Mouse (Mus musculus) ovary, adult 18-20 months (tissue): Measurements from ENCODE around the gene Acot8.
"Not testable (repeated sequence)": the region's sequence is repeated elsewhere in the genome, so short reads cannot be mapped to it uniquely, and the experiment has no call there.

Experiments used
- DNase-seq: peaks from one replicate; pipeline ENCODE4 v3.0.0; 2022; ENCODE audit warnings: low spot score, mixed read lengths

Acot8 gene

DNA sequence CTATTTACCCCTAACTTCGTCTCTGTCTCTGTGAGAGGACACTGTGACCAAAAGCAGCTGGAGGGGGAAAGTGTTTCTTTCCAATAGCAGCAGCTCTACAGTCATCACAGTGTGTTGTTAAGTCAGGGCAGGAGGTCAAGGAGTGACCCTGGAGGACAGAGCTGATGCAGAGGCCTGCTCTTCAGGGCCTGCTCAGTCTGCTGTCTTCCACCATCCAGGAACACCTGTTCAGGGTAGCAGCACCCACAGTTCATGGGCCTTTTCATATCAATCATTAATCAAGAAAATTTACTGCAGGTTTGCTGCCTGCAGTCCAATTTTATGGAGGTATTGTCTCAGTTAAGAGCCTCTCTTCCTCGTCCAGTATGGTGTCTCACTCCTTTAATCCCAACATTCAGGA is 8.9 kb upstream of the Acot8 start:
- DNase-seq, result no peak

- DNase-seq, result no peak
Measured at GRCm38 (mm10) chr2:164806614-164807013, 1.9 kb upstream of the Acot8 start.

- DNase-seq, result no peak
Measured at GRCm38 (mm10) chr2:164805332-164805718, 643 bp upstream of the Acot8 start.

DNA sequence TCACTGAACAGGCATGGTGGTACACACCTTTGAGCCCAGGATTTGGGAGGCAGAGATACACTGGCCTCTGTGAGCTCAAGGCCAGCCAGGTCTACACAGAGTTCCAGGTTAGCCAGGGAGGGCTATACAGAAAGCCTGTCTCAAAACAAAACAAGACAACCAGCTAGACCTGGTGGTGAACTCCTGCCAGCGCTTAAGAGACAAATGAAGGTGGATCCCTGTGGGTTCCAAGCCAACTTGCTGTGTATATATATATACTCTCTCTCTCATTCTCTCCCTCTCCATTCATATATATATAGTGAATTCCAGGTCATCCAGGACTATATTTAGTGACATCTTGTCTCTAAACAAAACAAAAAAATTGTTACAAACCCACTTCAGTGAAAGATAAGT is 765 bp downstream of the Acot8 start:
- no peak for DNase-seq

DNA sequence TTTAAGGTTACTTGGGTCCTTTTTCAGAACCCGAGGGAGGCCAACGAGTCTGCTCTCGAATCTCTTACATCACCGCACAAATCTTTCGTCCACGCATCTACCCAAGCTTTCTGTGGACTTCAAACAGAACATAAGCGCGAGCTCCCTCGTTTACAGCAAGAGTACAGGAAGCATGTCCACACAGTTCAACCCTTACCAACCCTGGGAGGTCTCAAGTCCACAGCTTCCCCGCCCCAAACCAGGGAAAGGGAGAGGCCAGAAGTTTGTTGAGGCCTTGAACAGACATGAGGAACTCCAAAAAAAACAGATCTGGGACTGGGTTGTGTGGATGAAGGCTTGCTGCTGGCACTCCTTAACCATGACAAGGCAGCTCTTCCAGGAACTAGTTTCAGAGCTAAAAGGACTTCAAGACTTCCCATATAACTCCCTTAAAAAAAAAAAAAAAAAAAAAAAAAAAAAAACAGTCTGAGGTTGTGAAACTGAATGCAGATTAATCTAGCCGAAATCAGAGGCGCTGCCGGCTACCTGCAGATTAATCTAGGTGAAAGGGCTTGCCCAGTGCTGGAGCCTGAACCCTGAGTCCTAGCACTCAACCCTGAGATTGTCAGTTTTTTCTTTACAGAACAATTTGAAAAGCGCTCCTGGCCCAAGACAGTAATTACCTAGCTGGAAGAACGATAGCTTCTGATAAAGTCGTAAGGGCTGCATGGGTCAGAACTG is 1.3 kb downstream of the Acot8 start:
- no peak for DNase-seq

DNA sequence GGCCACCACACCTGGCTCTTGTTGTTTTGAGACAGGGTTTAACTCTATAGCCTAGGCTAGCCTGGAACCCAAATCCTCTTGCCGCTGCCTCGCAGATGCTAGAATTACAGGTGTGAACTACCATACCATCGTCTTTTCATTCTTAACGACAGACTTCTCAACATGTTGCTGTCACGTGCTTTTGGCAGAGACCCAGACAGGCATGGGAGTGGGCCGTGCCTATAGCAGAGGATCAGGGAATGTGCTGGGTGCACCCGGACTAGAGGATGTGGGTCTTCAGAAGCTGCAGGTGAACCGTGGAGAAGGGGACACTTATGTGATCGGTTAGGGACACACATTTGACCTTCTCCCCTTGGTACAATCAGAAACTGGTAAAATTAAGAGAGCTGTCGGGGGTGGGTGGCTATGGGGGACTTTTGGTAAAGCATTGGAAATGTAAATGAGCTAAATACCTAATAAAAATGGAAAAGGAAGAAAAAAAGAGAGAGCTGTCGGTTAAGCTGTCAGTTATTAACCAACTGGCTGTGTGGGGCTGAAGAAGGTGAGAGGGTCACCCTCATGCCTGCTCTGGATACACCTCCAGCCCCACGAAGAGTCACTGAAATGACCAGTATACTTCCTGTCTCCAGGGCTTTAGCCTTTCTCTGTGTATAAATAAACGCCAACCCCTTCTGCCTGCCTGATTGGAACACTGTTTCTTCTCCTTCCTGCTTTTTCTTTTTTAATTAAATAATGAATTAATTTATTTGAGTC is 4.3 kb downstream of the Acot8 start:
- no peak for DNase-seq

DNA sequence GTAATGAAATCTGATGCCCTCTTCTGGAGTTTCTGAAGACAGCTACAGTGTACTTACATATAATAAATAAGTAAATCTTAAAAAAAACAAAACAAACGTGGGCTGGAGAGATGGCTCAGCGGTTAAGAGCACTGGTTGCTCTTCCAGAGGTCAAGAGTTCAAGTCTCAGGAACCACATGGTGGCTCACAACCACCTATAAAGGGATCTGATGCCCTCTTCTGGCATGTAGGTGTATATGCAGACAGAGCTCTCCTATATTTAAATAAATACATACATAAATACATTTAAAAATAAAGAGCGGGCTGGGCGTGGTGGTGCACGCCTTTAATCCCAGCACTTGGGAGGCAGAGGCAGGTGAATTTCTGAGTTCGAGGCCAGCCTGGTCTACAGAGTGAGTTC is 6.1 kb downstream of the Acot8 start:
- not testable (repeated sequence) for DNase-seq

DNA sequence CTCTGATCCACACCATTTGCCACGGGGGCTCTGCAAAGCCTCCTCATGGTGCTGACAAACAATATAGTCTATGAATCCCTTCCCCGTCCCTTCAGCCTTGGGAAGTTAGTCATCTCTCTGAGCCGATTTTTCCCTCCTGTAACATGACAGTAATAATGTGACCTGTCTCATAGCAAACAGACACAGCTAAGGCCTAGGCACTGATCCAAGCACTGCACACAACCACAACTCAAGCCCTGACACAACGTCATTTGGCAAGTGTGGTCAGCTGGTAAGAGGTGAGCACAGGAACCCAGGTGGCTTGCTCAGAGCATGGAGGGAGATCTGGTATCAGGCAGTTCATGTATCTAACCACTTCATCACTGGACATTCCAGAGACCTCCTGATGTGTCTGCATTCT is 8.8 kb downstream of the Acot8 start:
- no peak for DNase-seq

DNA sequence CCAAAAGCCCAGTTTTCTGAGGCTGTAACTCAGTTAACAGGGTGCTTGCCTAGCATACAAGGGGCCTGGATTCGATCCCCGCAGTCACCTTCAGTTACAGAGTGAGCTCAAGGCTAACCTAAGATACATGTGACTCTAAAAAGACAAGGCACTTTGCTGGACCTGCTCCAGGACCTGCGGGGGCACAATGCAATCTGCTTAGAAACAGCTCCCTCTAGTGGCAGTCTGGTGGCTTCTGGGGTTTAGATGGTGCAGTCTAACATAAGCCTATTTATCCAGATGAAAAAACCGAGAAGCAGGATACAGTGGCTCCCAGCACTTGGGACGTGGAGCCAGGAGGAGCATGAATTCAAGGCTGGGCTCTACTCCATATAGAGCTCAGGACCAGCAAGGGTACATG is 10.4 kb downstream of the Acot8 start:
- peak; percentile 73 for DNase-seq

GRCm38 (mm10) chr2:164793772-164794171 is 10.9 kb downstream of the Acot8 start:
- DNase-seq, result no peak

DNA sequence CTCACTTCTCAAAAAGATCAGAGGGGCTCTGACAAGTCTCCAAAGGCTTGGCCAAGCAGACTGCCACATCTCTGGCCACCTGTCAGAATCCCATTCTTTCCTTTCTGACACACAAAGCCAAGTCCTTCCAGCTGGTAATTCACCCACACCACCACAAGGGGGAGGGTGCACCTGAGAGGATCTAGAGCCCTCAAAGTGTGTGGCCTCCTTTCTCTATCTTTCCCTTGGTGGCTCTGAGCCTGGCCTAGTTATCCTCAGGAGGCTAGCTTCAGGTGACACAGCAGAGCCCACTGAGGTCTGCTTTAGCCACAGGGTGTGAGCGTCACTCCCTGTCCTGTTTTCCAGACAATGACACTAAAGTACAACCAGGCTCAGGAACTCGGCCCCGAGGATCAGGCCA is 11.4 kb downstream of the Acot8 start:
- DNase-seq, result peak; percentile 34

DNA sequence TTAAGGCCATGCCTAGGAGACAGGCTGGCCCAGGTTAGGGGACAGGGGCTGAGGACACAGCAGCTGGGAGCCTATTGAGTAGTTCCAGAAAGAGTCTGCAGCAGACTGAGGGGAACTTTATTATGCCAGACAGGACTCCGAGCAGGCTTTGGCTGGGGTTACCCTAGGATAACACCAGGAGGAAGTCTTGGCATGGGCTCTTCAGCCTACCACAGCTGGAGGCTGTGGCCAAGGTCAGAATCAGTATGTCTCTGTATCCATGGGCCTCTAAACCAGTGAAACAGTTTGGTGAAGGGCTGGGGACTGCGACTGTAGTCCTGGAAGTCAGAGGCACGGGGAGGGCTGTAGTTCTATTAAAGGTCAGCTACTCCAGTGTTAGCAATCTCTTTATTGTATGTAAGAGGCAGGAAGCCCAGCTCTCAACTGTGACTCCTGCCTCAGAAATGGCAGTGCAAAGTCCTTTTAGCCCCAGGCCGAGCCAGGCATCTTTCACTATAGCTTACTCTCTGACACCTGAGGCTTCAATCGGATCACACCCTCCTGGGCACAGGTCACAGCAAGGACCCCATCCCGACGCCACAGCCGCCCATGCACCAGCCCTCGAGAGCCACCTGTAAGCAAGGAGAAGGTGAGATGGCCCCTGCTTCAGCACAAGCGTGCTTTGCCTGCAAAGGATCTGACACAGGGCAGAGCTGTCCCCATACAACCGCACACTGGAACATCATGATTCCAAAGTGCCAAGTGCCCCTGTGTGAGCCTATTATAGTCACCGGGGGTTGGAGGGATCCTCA is 12.1 kb downstream of the Acot8 start:
- no peak for DNase-seq

DNA sequence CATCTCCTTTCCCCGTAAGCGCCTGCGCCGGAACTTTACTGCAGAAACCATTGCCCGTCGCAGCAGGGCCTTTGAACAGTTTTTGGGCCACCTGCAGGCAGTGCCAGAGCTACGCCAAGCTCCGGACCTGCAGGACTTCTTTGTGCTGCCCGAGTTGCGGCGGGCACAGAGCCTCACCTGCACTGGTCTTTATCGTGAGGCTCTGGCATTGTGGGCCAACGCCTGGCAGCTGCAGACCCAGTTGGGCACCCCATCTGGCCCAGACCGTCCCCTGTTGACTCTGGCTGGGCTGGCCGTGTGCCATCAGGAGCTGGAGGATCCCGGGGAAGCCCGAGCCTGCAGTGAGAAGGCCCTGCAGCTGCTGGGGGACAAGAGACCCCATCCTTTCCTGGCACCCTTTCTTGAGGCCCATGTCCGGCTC is 12.8 kb downstream of the Acot8 start:
- DNase-seq, result no peak

DNA sequence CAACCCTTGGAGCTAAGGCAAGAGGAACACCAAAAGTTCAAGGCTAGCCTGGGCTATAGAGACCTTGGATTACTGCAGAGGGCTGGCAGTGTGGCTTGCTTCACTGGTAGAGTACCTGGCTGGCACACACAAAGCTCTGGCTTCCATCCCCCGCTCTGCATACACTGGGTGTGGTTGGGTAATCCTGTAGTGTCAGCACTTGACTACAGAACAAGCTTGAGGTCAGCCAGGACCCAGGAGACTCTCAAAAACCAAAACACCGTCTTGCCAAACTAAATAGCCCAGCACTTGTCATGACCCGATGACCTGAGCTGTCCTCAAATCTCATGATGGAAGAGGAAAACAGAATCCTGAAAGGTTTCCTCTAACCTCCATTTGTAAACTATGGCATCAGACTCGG is 14.2 kb downstream of the Acot8 start:
- DNase-seq, result no peak

GRCm38 (mm10) chr2:164788411-164788810 is 16.3 kb downstream of the Acot8 start:
- no peak for DNase-seq

DNA sequence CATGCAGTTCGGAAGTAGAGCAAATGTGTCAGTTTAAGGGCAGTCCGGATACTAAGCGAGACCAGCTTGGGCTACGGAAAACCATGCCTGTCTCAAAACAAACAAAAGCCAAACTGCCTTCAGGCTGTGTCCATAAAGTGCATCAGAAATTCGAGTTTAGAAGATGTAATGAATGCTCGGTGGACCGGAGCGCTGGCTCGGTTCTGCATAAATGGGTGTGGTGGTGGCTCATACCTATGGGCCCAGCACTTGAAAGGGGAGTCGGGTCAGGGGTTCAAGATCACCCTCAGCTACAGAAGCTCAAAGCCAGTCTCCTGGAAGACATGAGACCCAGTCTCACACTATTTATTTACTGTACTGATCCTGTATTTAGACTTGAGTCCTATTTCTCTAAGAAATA is 16.9 kb downstream of the Acot8 start:
- no peak for DNase-seq

GRCm38 (mm10) chr2:164787032-164787431 is 17.6 kb downstream of the Acot8 start:
- no peak for DNase-seq

- DNase-seq, result no peak
Measured at GRCm38 (mm10) chr2:164786388-164786885, 18.2 kb downstream of the Acot8 start.

- DNase-seq, result peak; percentile 95
Measured at GRCm38 (mm10) chr2:164785481-164786387, 18.9 kb downstream of the Acot8 start, which contains the start of gene Snx21. Gene Snx21 (plus strand): TSS chr2:164785823.

DNA sequence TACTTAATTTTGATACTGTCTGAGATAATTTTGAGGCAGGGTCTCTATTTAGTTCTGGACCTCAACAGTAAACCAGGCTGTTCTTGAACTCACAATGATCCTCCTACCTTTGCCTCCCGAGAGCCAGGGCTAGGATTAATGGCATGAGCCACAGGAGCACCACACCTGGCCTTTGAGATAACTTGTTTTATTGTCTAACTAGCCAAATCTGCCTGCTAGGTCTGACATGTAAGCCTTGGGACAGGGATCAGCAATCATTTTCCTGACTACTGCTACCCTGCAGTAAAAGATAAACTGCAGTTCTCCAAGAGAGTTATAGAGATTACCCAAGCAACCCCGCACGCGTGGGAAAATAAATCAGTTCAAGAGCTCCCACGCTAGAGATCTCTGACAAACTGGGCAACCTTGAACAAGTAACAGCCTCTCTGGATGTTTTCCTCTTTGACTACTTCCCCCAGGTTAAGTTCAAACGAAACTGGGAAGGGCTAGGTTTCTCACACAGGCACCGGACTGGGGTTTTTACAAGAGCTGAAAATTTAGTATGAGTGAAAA is 19.7 kb downstream of the Acot8 start:
- DNase-seq, result no peak

GRCm38 (mm10) chr2:164783926-164784581 is 20.6 kb downstream of the Acot8 start:
- no peak for DNase-seq
